Mouse (Mus musculus) gastrocnemius, postnatal 4 days (tissue): ENCODE measurements around the gene Pef1. TPM values are rescaled to one million over a fixed set of nuclear protein-coding genes. Genes with fewer than 3 reads are reported as not detected.

Experiments used
- DNase-seq, 2 experiments: peaks; one replicate each; pipeline ENCODE4 v3.0.0; 2021 to 2022; ENCODE audit warnings: low spot score in 2 of 2, mixed read lengths in 2 of 2
- long read RNA-seq, 2 experiments: library from polyadenylated mRNA; stranded (forward); transcript quantifications; one replicate each; pipeline ENCODE4 v2.0.0; 2021
- total RNA-seq, 2 experiments: library from RNA; stranded (reverse); gene quantifications; 2 replicates each; pipeline ENCODE4 v1.2.3; 2021

Pef1 gene
- 10 to 100 TPM; 35.4 to 37.7 TPM for total RNA-seq
- long read RNA-seq, experiment 1, transcript Pef1-201 (5 exons, 1,551 nt): major isoform, 52 of 57 reads
- long read RNA-seq, experiment 1, partial matches to known transcripts: 5 of 57 reads
- long read RNA-seq, experiment 1, other reads (novel, unspliced or antisense): 0 of 57 reads
- long read RNA-seq, experiment 2, transcript Pef1-201 (5 exons, 1,551 nt): major isoform, 40 of 44 reads
- long read RNA-seq, experiment 2, partial matches to known transcripts: 4 of 44 reads
- long read RNA-seq, experiment 2, other reads (novel, unspliced or antisense): 0 of 44 reads

DNA sequence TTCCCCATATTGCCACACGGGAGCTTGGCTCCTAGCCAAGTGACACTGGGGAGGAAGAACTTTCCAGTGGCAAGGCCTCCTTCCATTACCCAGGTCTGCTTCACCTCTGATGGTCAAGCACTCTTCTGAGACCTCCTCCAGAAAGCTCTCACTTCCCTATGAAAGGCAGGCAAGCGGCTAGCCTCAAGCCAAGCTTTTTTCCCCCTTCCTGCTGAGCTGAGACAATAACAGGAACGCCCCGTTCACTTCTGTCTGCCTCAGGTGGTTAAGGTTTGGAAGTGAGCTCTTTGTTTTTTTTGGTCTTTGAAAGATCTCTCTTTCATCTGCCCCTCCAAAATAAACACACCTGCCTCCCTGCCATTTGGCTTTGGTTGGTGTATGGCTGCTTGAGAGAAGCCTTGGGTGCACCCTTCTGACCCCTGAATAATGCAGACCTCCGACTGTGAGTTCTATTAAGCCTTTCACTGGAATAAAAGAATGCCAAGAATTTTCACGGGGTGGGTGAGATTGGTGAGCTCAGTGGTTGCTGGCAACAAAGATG is at the start of gene Pef1:
TSS of gene Pef1 (plus strand) at position 448 of the 541 bp plus-strand sequence.
- no peak for DNase-seq

DNA sequence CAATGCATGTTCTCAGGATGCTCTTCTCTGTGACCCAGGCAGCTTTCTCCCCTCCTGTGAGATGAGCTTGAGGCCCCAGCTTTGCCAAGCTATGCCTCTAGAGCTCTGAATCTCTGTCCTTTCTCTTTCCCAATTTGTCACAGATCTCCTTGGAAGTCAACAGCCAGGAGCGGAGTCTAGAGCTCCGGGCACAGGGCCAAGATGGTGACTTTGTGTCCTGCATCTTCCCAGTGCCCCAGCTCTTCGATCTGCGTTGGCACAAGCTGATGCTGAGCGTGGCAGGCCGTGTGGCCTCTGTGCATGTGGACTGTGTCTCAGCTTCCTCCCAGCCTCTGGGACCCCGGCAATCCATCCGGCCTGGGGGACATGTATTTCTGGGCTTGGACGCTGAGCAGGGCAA is 49.2 kb upstream of the Pef1 start:
- DNase-seq: no peak

- no peak for DNase-seq
Measured at GRCm38 (mm10) chr4:130054727-130055126, 47.6 kb upstream of the Pef1 start.

- no peak for DNase-seq
Measured at GRCm38 (mm10) chr4:130055160-130056010, 47.0 kb upstream of the Pef1 start.

GRCm38 (mm10) chr4:130056011-130056322 is 46.4 kb upstream of the Pef1 start:
- DNase-seq: no peak

DNA sequence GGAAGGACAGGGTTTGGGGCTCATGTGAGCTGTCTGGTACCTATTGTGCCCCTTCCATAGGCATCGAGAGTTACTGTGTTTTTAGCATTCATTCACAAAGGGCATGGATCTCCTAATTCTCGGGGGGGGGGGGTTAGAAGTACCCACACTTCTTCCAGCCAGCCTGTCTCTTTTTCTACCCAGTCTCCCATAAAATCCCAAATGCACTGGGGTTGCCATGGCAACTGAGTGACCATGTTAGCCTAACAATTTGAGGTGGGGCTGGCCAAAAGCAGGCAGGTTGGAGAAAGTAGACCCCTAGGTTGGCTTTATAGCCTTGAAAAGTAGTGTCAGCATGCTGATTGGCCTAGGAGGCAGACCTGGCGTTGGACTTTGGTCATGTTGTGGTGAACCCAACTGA is 45.9 kb upstream of the Pef1 start:
- DNase-seq: no peak

- no peak for DNase-seq
Measured at GRCm38 (mm10) chr4:130060937-130061336, 41.4 kb upstream of the Pef1 start.

DNA sequence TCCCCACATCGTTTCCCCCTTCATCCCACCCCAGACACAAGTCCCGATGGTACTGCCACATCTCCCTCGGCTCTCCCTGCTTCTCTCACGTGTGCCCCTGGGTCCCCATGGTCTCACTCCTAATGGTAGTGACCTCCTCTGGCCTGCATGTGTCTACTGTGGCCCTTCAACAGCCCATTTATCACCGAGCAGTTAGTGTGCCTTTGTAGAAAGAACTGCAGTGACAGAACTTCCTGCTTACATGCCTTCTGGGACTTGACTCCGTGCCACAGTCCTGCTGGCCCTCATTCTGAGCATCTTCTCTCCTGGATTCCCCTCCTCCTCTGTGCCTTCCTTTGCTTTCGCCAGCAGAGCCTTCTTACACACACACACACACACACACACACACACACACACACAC is 39.2 kb upstream of the Pef1 start:
- DNase-seq: no peak

GRCm38 (mm10) chr4:130066816-130067215 is 35.5 kb upstream of the Pef1 start:
- no peak for DNase-seq

GRCm38 (mm10) chr4:130070523-130070922 is 31.8 kb upstream of the Pef1 start:
- DNase-seq: no peak

- DNase-seq: no peak
Measured at GRCm38 (mm10) chr4:130071758-130072157, 30.6 kb upstream of the Pef1 start.

DNA sequence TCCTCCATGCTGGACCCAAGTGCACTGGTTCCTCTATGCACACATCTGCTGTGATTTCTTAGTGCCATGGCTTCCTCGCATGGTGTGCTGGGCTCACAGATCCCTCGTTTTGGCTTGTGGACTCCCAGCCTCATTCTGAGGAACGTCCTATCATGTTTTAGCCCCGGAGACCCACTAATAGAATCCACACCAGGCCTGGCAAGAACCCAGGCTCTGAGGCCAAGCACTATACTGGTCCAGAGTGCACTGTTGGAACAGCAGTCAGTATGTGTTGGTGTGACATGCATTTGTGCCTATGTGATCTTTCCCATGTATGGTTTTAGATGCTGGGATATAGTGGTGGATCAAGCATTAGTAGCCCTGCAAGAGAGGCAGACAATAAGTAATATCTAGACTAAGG is 29.0 kb upstream of the Pef1 start:
- DNase-seq: no peak

- DNase-seq: no peak
Measured at GRCm38 (mm10) chr4:130074761-130075515, 27.4 kb upstream of the Pef1 start.

DNA sequence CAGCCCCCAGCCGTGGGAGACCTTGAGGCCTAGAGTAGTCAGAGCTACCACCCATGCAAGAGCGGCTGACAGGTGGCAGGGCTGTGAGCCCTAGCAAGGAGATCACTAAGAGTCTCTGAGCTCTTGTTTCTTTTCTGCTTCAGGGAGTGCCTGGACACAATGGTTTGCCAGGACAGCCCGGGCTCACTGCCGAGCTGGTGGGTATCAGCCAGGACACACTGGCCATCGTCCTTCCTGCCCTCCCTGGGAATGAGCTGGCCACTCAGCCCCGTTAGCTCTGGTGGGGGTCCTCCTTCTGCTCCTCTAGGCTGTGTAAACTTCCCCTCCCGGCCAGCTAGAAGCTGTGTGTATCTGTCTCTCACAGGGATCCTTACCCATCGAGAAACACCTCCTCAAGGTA is 25.5 kb upstream of the Pef1 start:
- DNase-seq: peak in 1 of 2 experiments; percentile 51

DNA sequence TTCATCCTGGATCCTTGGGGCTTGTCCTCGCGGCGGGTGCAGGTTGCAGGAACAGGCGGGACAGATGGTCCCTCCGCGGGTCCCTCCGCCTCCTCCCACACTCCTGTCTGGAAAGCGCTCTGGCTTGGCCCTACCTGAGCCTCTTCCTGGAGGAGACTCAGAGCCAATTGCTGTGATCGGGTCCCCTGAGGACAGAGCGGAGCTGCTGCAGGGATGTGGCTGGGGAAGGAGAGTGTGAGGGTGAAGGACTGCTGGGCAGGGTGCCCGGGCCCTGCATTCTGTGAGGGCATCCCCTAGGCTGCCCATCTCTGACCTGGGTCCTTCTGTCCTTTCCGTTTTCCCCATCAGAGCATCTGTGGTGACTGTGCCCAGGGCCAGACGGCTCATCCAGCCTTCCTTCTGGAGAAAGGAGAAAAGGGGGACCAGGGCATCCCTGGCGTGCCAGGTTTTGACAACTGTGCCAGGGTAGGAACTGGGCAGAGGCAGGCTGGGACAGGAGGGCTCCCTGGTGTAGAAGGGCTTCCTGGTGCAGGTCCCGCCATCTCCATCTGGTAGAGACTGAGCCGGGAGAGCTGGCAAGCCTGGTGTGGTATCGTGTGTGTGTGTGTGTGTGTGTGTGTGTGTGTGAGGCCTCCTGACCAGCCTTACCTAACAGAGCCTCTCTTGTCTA is 23.4 kb upstream of the Pef1 start:
- no peak for DNase-seq

DNA sequence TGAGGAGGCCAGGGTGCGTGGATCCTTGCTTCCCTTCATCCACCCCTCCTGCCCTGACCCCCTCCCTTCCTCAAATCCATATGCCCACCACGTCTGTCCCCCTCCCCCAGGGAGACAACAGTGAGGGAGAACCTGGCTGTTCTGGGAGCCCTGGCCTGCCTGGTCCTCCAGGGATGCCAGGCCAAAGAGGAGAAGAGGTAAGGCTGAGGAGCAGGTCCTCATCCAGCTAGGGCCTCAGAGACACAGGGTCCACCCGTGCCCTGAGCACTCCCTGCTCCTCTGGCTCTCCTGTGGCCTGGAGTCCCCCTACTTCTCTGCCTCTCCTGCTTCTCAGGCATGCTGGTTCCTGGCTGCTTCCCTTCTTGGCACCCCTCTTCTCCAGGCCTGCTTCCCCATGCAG is 22.8 kb upstream of the Pef1 start:
- DNase-seq: no peak

- DNase-seq: peak; percentile 51 to 72
Measured at GRCm38 (mm10) chr4:130081345-130082190, 20.8 kb upstream of the Pef1 start.

- no peak for DNase-seq
Measured at GRCm38 (mm10) chr4:130082211-130082610, 20.1 kb upstream of the Pef1 start.

DNA sequence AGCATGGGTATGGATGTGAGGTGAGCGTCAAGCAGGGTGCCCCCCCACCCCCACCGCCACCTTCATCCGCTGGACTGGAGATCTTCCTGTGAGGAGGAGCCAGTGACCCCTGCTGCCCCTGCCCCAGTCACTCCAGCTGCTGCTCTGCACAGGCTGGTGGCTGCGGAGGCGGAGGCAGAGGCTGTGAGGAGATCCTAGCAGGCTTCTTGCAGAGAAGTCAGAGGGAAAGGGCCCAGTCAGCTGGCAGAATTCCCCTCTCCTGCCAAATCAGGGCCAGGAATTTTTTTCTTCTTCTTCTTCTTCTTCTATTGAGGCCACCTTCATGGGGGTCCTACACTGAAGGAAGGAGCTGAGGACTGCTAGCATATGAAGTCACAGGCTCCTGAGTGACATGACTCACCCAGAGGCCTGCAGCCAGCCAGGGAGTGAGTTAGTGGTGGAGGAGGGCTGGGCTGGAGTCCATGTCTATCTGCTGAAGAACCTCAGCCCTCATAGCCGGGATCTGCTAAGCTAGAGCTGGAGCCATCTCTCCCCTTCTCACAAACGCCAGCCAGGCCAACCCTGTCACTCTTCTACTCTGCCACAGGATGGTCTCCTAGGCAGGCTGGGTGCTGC is 17.9 kb upstream of the Pef1 start:
- peak in 1 of 2 experiments; percentile 57 for DNase-seq
